Mouse (Mus musculus) forebrain, embryonic 13.5 days (tissue): Measurements from ENCODE around the gene Bloc1s4. TPM values are rescaled to one million over a fixed set of nuclear protein-coding genes. Genes with fewer than 3 reads are reported as not detected.

ENCODE experiments used
- ATAC-seq: fragments of 200-750 bp; cut with Nextera tagmentation; 2 replicates; pipeline ENCODE4 v1.8.0; 2017
- H3K27ac ChIP-seq: fragments of 300-500 bp; sonication (generic); 2 replicates; pipeline ENCODE4 v1.5.1; 2015; ENCODE audit warnings: inconsistent platforms, mild to moderate bottlenecking, moderate library complexity
- H3K27me3 ChIP-seq: fragments of 300-500 bp; sonication (generic); 2 replicates; pipeline ENCODE4 v1.6.1; 2015; ENCODE audit warnings: mild to moderate bottlenecking, inconsistent platforms
- H3K36me3 ChIP-seq: fragments of 300-500 bp; sonication (generic); 2 replicates; pipeline ENCODE4 v1.6.1; 2015; ENCODE audit warnings: mild to moderate bottlenecking, inconsistent platforms; ENCODE audit not compliant: poor library complexity, severe bottlenecking
- H3K4me1 ChIP-seq: fragments of 300-500 bp; sonication (generic); 2 replicates; pipeline ENCODE4 v1.6.1; 2015; ENCODE audit warnings: inconsistent platforms
- H3K4me2 ChIP-seq: fragments of 300-500 bp; sonication (generic); 2 replicates; pipeline ENCODE4 v1.6.1; 2015; ENCODE audit warnings: inconsistent platforms, mild to moderate bottlenecking, moderate library complexity
- H3K4me3 ChIP-seq: fragments of 300-500 bp; sonication (generic); 2 replicates; pipeline ENCODE4 v1.5.1; 2015; ENCODE audit warnings: mild to moderate bottlenecking, inconsistent platforms
- H3K9ac ChIP-seq: fragments of 300-500 bp; sonication (generic); 2 replicates; pipeline ENCODE4 v1.6.1; 2015; ENCODE audit warnings: mild to moderate bottlenecking, inconsistent platforms
- H3K9me3 ChIP-seq: fragments of 300-500 bp; sonication (generic); replicated peaks from 2 replicates; pipeline ENCODE4 v1.6.1; 2016; ENCODE audit warnings: inconsistent platforms
- WGBS: fragments of 180-500 bp; shearing (Covaris S2); methylation state at CpG from one replicate; pipeline ENCODE4 v1.1.7; 2015; 5-methylcytosine and 5-hydroxymethylcytosine counted together
- polyA plus RNA-seq: library from polyadenylated mRNA; unstranded; fragments of >200 nt; fragmentation: Nextera tagmentation; extraction: Ambion mirVana; gene quantifications from 2 replicates; pipeline ENCODE4 v1.2.1, GENCODE M21; 2015

The Bloc1s4 gene
- polyA plus RNA-seq, 1 experiment from 2014 or later, result 24.2 TPM

- Histone ChIP-seq H3K27me3 (no peaks in the 10 kb centered on the region), H3K36me3 (no peaks in the 10 kb centered on the region), H3K4me1 (peaks cover 17% of the 10 kb centered on the region), H3K9me3 (no peaks in the 10 kb centered on the region), H3K27ac (no peak overlapping the region), H3K4me3 (no peak overlapping the region), H3K9ac (no peak overlapping the region), H3K4me2 (no peak overlapping the region)
- no peak for ATAC-seq
- WGBS, result 88% methylated on average over 6 of the region's 6 CpGs
These were observed 34.8 kb downstream of the Bloc1s4 start for GRCm38 (mm10) chr5:36713693-36714092.

- Histone ChIP-seq H3K36me3 (no peaks in the 10 kb centered on the region), H3K9ac (peak overlapping the region; percentile 45), H3K4me2 (peak overlapping the region; percentile 61), H3K4me3 (peak overlapping the region; percentile 31), H3K9me3 (no peaks in the 10 kb centered on the region), H3K27me3 (no peaks in the 10 kb centered on the region), H3K4me1 (peaks cover 17% of the 10 kb centered on the region), H3K27ac (no peak overlapping the region)
- peak; percentile 51; the same call in 1 of the 2 replicates for ATAC-seq
- WGBS, result 8% methylated on average over 31 of the region's 31 CpGs
These were observed 35.6 kb downstream of the Bloc1s4 start for GRCm38 (mm10) chr5:36712553-36713534.

GRCm38 (mm10) chr5:36711863-36712262 lies 36.6 kb downstream of the Bloc1s4 start:
- Histone ChIP-seq H3K36me3 (no peaks in the 10 kb centered on the region), H3K4me2 (0 out of 2 replicates have a peak overlapping the region, but pooled peaks have one; percentile 10), H3K9ac (peak overlapping the region; percentile 45; the same call in 1 of the 2 replicates), H3K27me3 (no peaks in the 10 kb centered on the region), H3K4me3 (no peak overlapping the region), H3K9me3 (no peaks in the 10 kb centered on the region), H3K27ac (no peak overlapping the region), H3K4me1 (peaks cover 17% of the 10 kb centered on the region)
- ATAC-seq, result no peak
- WGBS, result 52% methylated on average over 5 of the region's 5 CpGs

- Histone ChIP-seq H3K27me3 (no peaks in the 10 kb centered on the region), H3K4me3 (no peak overlapping the region), H3K9ac (no peak overlapping the region), H3K9me3 (no peaks in the 10 kb centered on the region), H3K4me2 (no peak overlapping the region), H3K36me3 (no peaks in the 10 kb centered on the region), H3K4me1 (no peaks in the 10 kb centered on the region), H3K27ac (no peak overlapping the region)
- ATAC-seq, result no peak
- 80% methylated on average over 5 of the region's 5 CpGs for WGBS
These were observed 42.7 kb downstream of the Bloc1s4 start for GRCm38 (mm10) chr5:36705792-36706191.

GRCm38 (mm10) chr5:36705390-36705789 lies 43.1 kb downstream of the Bloc1s4 start:
- WGBS, result 82% methylated on average over 5 of the region's 5 CpGs
- ATAC-seq, result no peak
- H3K9ac ChIP-seq, result no peak overlapping the region
- H3K27me3 ChIP-seq, result no peaks in the 10 kb centered on the region
- H3K9me3 ChIP-seq, result no peaks in the 10 kb centered on the region
- H3K4me3 ChIP-seq, result no peak overlapping the region
- no peaks in the 10 kb centered on the region for H3K4me1 ChIP-seq
- H3K4me2 ChIP-seq, result no peak overlapping the region
- H3K27ac ChIP-seq, result no peak overlapping the region
- no peaks in the 10 kb centered on the region for H3K36me3 ChIP-seq

- H3K4me1 ChIP-seq, result no peaks in the 10 kb centered on the region
- H3K36me3 ChIP-seq, result no peaks in the 10 kb centered on the region
- no peak overlapping the region for H3K4me2 ChIP-seq
- 82% methylated on average over 6 of the region's 6 CpGs for WGBS
- no peaks in the 10 kb centered on the region for H3K9me3 ChIP-seq
- H3K9ac ChIP-seq, result no peak overlapping the region
- no peak overlapping the region for H3K4me3 ChIP-seq
- H3K27ac ChIP-seq, result no peak overlapping the region
- no peaks in the 10 kb centered on the region for H3K27me3 ChIP-seq
- no peak for ATAC-seq
These were observed 43.8 kb downstream of the Bloc1s4 start for GRCm38 (mm10) chr5:36704684-36705083.

GRCm38 (mm10) chr5:36700939-36701620 lies 47.4 kb downstream of the Bloc1s4 start:
- Histone ChIP-seq H3K27ac (no peak overlapping the region), H3K27me3 (no peaks in the 10 kb centered on the region), H3K4me2 (no peak overlapping the region), H3K4me1 (peaks cover 5% of the 10 kb centered on the region; the same call in 1 of the 2 replicates), H3K4me3 (no peak overlapping the region), H3K9me3 (no peaks in the 10 kb centered on the region), H3K36me3 (no peaks in the 10 kb centered on the region), H3K9ac (no peak overlapping the region)
- ATAC-seq, result no peak
- 82% methylated on average over 6 of the region's 6 CpGs for WGBS

GRCm38 (mm10) chr5:36698689-36699088 lies 49.8 kb downstream of the Bloc1s4 start:
- Histone ChIP-seq H3K9ac (no peak overlapping the region), H3K36me3 (no peaks in the 10 kb centered on the region), H3K4me3 (no peak overlapping the region), H3K27ac (no peak overlapping the region), H3K9me3 (no peaks in the 10 kb centered on the region), H3K4me2 (no peak overlapping the region), H3K27me3 (no peaks in the 10 kb centered on the region), H3K4me1 (peaks cover 16% of the 10 kb centered on the region)
- 71% methylated on average over 5 of the region's 5 CpGs for WGBS
- ATAC-seq, result no peak

- no peak overlapping the region for H3K27ac ChIP-seq
- H3K36me3 ChIP-seq, result no peaks in the 10 kb centered on the region
- no peak overlapping the region for H3K4me3 ChIP-seq
- H3K4me2 ChIP-seq, result no peak overlapping the region
- peaks cover 21% of the 10 kb centered on the region for H3K4me1 ChIP-seq
- ATAC-seq, result no peak
- H3K27me3 ChIP-seq, result no peaks in the 10 kb centered on the region
- H3K9me3 ChIP-seq, result no peaks in the 10 kb centered on the region
- 81% methylated on average over 7 of the region's 7 CpGs for WGBS
- no peak overlapping the region for H3K9ac ChIP-seq
These were observed 50.3 kb downstream of the Bloc1s4 start for GRCm38 (mm10) chr5:36698067-36698670.

Other genes with a start within 250 kb of the Bloc1s4 start
- 67.0 and 68.0 TPM in 2 replicates for gene Tbc1d14, start 155.4 kb downstream of the Bloc1s4 start, polyA plus RNA-seq
- 27.4 and 34.3 TPM in 2 replicates for gene D5Ertd579e, start 52.6 kb downstream of the Bloc1s4 start, polyA plus RNA-seq
- 332 and 345 TPM in 2 replicates for gene Mrfap1, start 48.1 kb upstream of the Bloc1s4 start, polyA plus RNA-seq
- gene Man2b2, start 82.0 kb upstream of the Bloc1s4 start, polyA plus RNA-seq, result 5.8 and 6.9 TPM in 2 replicates
- gene Ppp2r2c, start 119.9 kb upstream of the Bloc1s4 start, polyA plus RNA-seq, result 8.8 and 9.0 TPM in 2 replicates
- gene Wfs1, start 240.6 kb upstream of the Bloc1s4 start, polyA plus RNA-seq, result 5.3 and 6.5 TPM in 2 replicates